Mouse (Mus musculus): ENCODE measurements around the gene Cuta.

The Cuta gene

GRCm38 (mm10) chr17:26886047-26886749 lies 53.2 kb downstream of the Cuta start:
- DNase-seq (ENCODE audit: low spot score), result peak; percentile 93

- peak; percentile 89 for DNase-seq (ENCODE audit: low spot score)
Observed at GRCm38 (mm10) chr17:26884995-26885926, 54.1 kb downstream of the Cuta start.
